9 mouse cellular contexts compared by ENCODE assay signal in genomic region chr6:149187371-149187770, GRCm38 (mm10). TPM values are rescaled to one million over a fixed set of nuclear protein-coding genes. Genes with fewer than 3 reads are reported as not detected.
DNase-seq lines count a peak whose midpoint lies in the region; ATAC-seq and TF ChIP-seq lines count a peak whose summit lies in the region.
"Had no signal": no experiment of that assay in that cellular context is flagged by ENCODE, and none has a peak within 500 bp of the region (broad histone marks: within the 10 kb centered on the region; RNA-seq: fewer than 3 reads in every experiment).

No protein-coding gene starts in this region.

- H3K4me2 ChIP-seq in kidney, embryonic 15.5 days, result peak overlapping the region; percentile 64
- H3K4me2 ChIP-seq in embryonic facial prominence, embryonic 11.5 days (ENCODE audit: low read depth, low read length), result peak overlapping the region; percentile 14
- peak overlapping the region; percentile 76 for H3K4me2 ChIP-seq in hindbrain, postnatal 0 days (ENCODE audit: low read depth, low read length)
- H3K4me2 ChIP-seq in midbrain, embryonic 16.5 days (ENCODE audit: low read length), result peak overlapping the region; percentile 68

- peak overlapping the region; percentile 71 for H3K4me3 ChIP-seq in kidney, embryonic 15.5 days (replicated peaks)
- H3K4me3 ChIP-seq in embryonic facial prominence, embryonic 11.5 days (ENCODE audit: low read depth, low read length), result peak overlapping the region; percentile 70
- H3K4me3 ChIP-seq in hindbrain, postnatal 0 days (ENCODE audit: low read length), result peak overlapping the region; percentile 80
- H3K4me3 ChIP-seq in midbrain, embryonic 16.5 days (ENCODE audit: low read depth, low read length), result peak overlapping the region; percentile 69

- no peak overlapping the region for H3K9ac ChIP-seq in kidney, embryonic 15.5 days
- H3K9ac ChIP-seq in embryonic facial prominence, embryonic 11.5 days (replicated peaks; ENCODE audit: low read length), result no peak overlapping the region
- peak overlapping the region; percentile 92; the same call in 1 of the 2 replicates for H3K9ac ChIP-seq in hindbrain, postnatal 0 days (replicated peaks; ENCODE audit: low read length)
- no peak overlapping the region; the same call in 1 of the 2 replicates for H3K9ac ChIP-seq in midbrain, embryonic 16.5 days (ENCODE audit: low read depth, low read length)

- H3K27me3 ChIP-seq in kidney, embryonic 15.5 days, result no peaks in the 10 kb centered on the region
- no peaks in the 10 kb centered on the region for H3K27me3 ChIP-seq in embryonic facial prominence, embryonic 11.5 days (ENCODE audit: control insufficient read depth, insufficient read depth, low read length)
- no peaks in the 10 kb centered on the region for H3K27me3 ChIP-seq in hindbrain, postnatal 0 days (ENCODE audit: insufficient read depth, low read length)
- no peaks in the 10 kb centered on the region for H3K27me3 ChIP-seq in midbrain, embryonic 16.5 days (ENCODE audit: control insufficient read depth, insufficient read depth, low read depth, low read length)
- H3K27me3 ChIP-seq: Patski had no signal

- DNase-seq in kidney, adult 8-10 months, result no peak
- DNase-seq in embryonic facial prominence, embryonic 11.5 days (ENCODE audit: low spot score), result no peak
- DNase-seq in hindbrain, postnatal 0 days (ENCODE audit: low spot score), result no peak
- DNase-seq in c-Kit-positive CD71-positive TER-119-positive erythroid progenitor cells, embryonic 14.5 days (ENCODE audit: low spot score), result no peak
- no peak for DNase-seq in cerebellum, postnatal 36 days
- DNase-seq in right cerebral cortex, adult 18-20 months, result no peak

- no peak for TF ChIP-seq CTCF in hindbrain, postnatal 0 days (IDR thresholded peaks at IDR 0.05; ENCODE audit: low read depth)

- no peak for ATAC-seq in kidney, embryonic 15.5 days (replicated peaks; ENCODE audit: low FRiP score)
- no peak for ATAC-seq in embryonic facial prominence, embryonic 11.5 days (replicated peaks; ENCODE audit: insufficient number of reproducible peaks, low FRiP score, low TSS enrichment, low read depth)
- ATAC-seq in hindbrain, postnatal 0 days, result no peak
- no peak for ATAC-seq in midbrain, embryonic 16.5 days

- H3K9me3 ChIP-seq in kidney, embryonic 15.5 days (replicated peaks), result peaks cover 2% of the 10 kb centered on the region; the same call in 1 of the 2 replicates
- H3K9me3 ChIP-seq in embryonic facial prominence, embryonic 11.5 days (replicated peaks; ENCODE audit: control insufficient read depth, low read length), result no peaks in the 10 kb centered on the region
- H3K9me3 ChIP-seq in hindbrain, postnatal 0 days (ENCODE audit: low read length), result no peaks in the 10 kb centered on the region
- H3K9me3 ChIP-seq in midbrain, embryonic 16.5 days (replicated peaks; ENCODE audit: control insufficient read depth, low read length, poor library complexity, severe bottlenecking), result no peaks in the 10 kb centered on the region

- peaks cover 20% of the 10 kb centered on the region for H3K4me1 ChIP-seq in kidney, embryonic 15.5 days
- H3K4me1 ChIP-seq in embryonic facial prominence, embryonic 11.5 days (ENCODE audit: control insufficient read depth, insufficient read depth, low read length), result no peaks in the 10 kb centered on the region
- H3K4me1 ChIP-seq in hindbrain, postnatal 0 days (ENCODE audit: insufficient read depth, low read length), result peaks cover 9% of the 10 kb centered on the region
- peaks cover 19% of the 10 kb centered on the region for H3K4me1 ChIP-seq in midbrain, embryonic 16.5 days (ENCODE audit: control insufficient read depth, insufficient read depth, low read length)

- no peak overlapping the region for H3K27ac ChIP-seq in kidney, embryonic 15.5 days
- no peak overlapping the region for H3K27ac ChIP-seq in embryonic facial prominence, embryonic 11.5 days (replicated peaks; ENCODE audit: low read depth, low read length)
- no peak overlapping the region for H3K27ac ChIP-seq in hindbrain, postnatal 0 days
- no peak overlapping the region for H3K27ac ChIP-seq in midbrain, embryonic 16.5 days (ENCODE audit: low read length)

- 67% methylated on average over 1 of the region's 1 CpGs for WGBS in kidney, embryonic 15.5 days
- 63% methylated on average over 1 of the region's 1 CpGs for WGBS in embryonic facial prominence, embryonic 11.5 days
- 71% methylated on average over 1 of the region's 1 CpGs for WGBS in hindbrain, postnatal 0 days
- WGBS in midbrain, embryonic 16.5 days, result 67% methylated on average over 1 of the region's 1 CpGs

- peaks cover 18% of the 10 kb centered on the region for H3K36me3 ChIP-seq in kidney, embryonic 15.5 days
- peaks cover 4% of the 10 kb centered on the region; the same call in 1 of the 2 replicates for H3K36me3 ChIP-seq in embryonic facial prominence, embryonic 11.5 days (replicated peaks; ENCODE audit: control insufficient read depth, insufficient read depth, low read depth, low read length)
- H3K36me3 ChIP-seq in hindbrain, postnatal 0 days (ENCODE audit: insufficient read depth, low read length), result no peaks in the 10 kb centered on the region; the same call in 1 of the 2 replicates
- peaks cover 6% of the 10 kb centered on the region; the same call in 1 of the 2 replicates for H3K36me3 ChIP-seq in midbrain, embryonic 16.5 days (ENCODE audit: control insufficient read depth, insufficient read depth, low read length)

RNA-seq across cellular contexts. Expression of gene Amn1, which starts 1.1 kb away (rescaled TPM):
- 31.2 and 35.7 TPM in 2 replicates for polyA plus RNA-seq in kidney, embryonic 15.5 days (2015; fragmentation: Nextera tagmentation; extraction: Ambion mirVana)
- polyA plus RNA-seq in embryonic facial prominence, embryonic 11.5 days (2014; fragmentation: Nextera tagmentation; extraction: Ambion mirVana), result 42.0 and 50.4 TPM in 2 replicates
- 37.5 and 61.6 TPM in 2 replicates for total RNA-seq in hindbrain, postnatal 0 days (2014; rRNA removed)
- polyA plus RNA-seq in hindbrain, postnatal 0 days (2015; fragmentation: Nextera tagmentation; extraction: Ambion mirVana), result 88.8 and 90.6 TPM in 2 replicates
- polyA plus RNA-seq in midbrain, embryonic 16.5 days (2015; fragmentation: Nextera tagmentation; extraction: Ambion mirVana), result 110 and 112 TPM in 2 replicates

RNA-seq across cellular contexts. Expression of gene Etfbkmt, which starts 47.7 kb away (rescaled TPM):
- 20.4 and 21.8 TPM in 2 replicates for polyA plus RNA-seq in kidney, embryonic 15.5 days (2015; fragmentation: Nextera tagmentation; extraction: Ambion mirVana)
- 11.4 and 12.2 TPM in 2 replicates for polyA plus RNA-seq in embryonic facial prominence, embryonic 11.5 days (2014; fragmentation: Nextera tagmentation; extraction: Ambion mirVana)
- 3.0 and 4.9 TPM in 2 replicates for total RNA-seq in hindbrain, postnatal 0 days (2014; rRNA removed)
- polyA plus RNA-seq in hindbrain, postnatal 0 days (2015; fragmentation: Nextera tagmentation; extraction: Ambion mirVana), result 6.6 TPM in 2 replicates
- 5.7 and 7.9 TPM in 2 replicates for polyA plus RNA-seq in midbrain, embryonic 16.5 days (2015; fragmentation: Nextera tagmentation; extraction: Ambion mirVana)

RNA-seq across cellular contexts. Expression of gene Gm10203, which starts 57.4 kb away (rescaled TPM):
- polyA plus RNA-seq in kidney, embryonic 15.5 days (2015; fragmentation: Nextera tagmentation; extraction: Ambion mirVana), result not detected in 2 replicates
- not detected in 2 replicates for polyA plus RNA-seq in embryonic facial prominence, embryonic 11.5 days (2014; fragmentation: Nextera tagmentation; extraction: Ambion mirVana)
- not detected in 2 replicates for total RNA-seq in hindbrain, postnatal 0 days (2014; rRNA removed)
- polyA plus RNA-seq in hindbrain, postnatal 0 days (2015; fragmentation: Nextera tagmentation; extraction: Ambion mirVana), result not detected in 2 replicates
- not detected in 2 replicates for polyA plus RNA-seq in midbrain, embryonic 16.5 days (2015; fragmentation: Nextera tagmentation; extraction: Ambion mirVana)
- polyA plus RNA-seq: Patski had no signal

Comparison
In these comparisons a context has a peak if more than half of its experiments do, and no peak if none do; other contexts are left out.
1. H3K4me2 ChIP-seq: peak in every context shown above with its lines; median percentile 76 in hindbrain, postnatal 0 days; 68 in midbrain, embryonic 16.5 days; 64 in kidney, embryonic 15.5 days; 14 in embryonic facial prominence, embryonic 11.5 days.